Mouse (Mus musculus): ENCODE data around the gene Tmc8. TPM values are rescaled to one million over a fixed set of nuclear protein-coding genes. Genes with fewer than 3 reads are reported as not detected.

The Tmc8 gene
- total RNA-seq, 2 experiments from 2014 or later = 0.79 to 1.5 TPM

DNA sequence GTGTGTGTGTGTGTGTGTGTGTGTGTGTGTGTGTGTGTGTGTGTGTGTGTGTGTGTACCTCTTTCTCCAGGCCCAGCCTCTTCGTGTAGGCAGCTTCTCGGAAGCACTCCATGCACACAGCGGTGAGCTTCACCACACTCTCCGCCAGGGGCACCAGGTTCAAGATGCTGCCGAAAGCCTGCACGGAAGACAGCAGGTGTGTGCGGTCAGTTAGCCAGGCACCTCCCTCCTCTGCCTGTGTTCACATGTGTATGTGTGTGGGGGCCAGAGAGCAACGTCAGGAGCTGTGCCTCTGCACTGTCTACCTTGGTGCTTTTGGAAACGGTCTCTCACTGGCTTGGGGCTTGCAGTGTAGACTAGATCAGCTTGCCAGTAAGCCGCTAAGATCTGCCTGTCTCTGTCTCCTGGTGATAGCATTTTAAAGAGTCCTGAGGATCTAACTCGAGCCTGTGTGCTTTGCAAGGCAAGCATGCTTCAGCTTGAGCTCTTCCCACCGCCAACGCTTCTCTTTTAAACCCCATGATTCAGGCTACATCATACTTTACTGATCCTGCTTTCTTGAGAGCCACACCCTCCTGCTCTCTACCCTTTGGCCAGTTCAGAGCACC, 34.6 kb downstream of the Tmc8 start:
- intact Hi-C loops (cut with DNase I) = no loop called here
- no peak for DNase-seq (ENCODE audit: extremely low spot score in 1 of 2, low spot score in 2 of 2)

DNA sequence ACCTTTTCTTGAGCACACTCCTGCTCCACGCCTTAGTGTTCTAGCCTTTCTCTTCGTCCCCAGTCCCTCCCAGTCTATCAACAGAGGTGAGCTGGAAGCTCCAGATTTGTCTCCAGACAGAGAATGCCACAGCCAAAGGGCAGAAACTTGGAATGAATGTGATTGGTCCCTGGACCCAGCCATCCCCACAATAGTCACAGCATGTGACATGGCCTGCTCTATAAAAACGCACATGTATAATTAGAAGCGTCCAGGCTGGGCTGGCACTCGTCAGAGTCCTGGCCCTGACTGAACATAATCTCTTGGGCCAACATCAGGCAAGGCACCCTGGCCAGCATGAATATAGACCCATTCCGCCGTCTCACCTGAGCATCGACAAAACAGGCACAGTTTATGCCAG, 37.2 kb downstream of the Tmc8 start:
- no peak for DNase-seq (ENCODE audit: extremely low spot score in 1 of 2, low spot score in 2 of 2)
- intact Hi-C loops (cut with DNase I) = no loop called here

DNA sequence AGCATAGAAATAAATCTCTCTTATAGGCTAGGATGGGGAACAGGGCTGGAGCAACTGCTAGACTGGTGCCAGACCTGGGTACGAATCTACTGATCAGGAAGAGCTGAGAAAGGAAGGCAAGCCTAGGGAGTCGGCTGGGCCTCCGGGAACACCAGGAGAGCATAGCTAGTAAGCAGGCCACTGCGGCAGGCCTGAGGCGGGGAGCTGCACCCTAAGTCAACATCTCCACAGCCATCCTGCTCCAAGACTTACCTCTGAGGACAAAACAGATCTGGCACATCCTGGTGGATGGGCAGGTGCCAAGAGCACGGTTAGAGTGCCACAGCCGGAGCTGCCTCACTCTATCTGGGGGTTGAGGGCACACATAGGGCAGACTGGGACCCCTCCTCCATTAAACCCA, 38.3 kb downstream of the Tmc8 start:
- no peak for DNase-seq (ENCODE audit: extremely low spot score in 1 of 2, low spot score in 2 of 2)
- intact Hi-C loops (cut with DNase I) = loop anchor here (5.0 kb wide), 1 partner anchor 453 kb away; no protein-coding TSS in a partner anchor

DNA sequence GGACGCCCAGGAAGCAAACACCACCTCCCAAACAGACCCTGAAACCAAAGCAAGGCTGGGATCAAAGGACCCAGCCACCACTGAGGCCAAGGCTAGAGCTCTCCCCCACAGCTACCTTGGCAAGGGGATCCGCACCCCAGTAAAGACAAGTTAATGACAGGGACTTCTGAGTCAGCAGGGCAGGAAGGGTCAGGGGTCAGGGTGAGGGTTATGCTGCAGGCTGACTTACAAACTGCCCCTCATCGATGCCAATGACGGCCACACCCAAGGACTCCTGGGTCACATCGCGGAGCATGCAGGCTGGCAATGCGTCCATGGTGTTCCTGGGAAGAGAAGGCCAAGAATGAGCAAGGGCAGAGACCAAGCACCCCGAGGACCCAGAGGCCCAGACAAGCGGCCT, 40.0 kb downstream of the Tmc8 start:
- intact Hi-C loops (cut with DNase I) = loop anchor here (5.0 kb wide), 1 partner anchor 455 kb away; no protein-coding TSS in a partner anchor
- DNase-seq (ENCODE audit: extremely low spot score in 1 of 2, low spot score in 2 of 2) = no peak

DNA sequence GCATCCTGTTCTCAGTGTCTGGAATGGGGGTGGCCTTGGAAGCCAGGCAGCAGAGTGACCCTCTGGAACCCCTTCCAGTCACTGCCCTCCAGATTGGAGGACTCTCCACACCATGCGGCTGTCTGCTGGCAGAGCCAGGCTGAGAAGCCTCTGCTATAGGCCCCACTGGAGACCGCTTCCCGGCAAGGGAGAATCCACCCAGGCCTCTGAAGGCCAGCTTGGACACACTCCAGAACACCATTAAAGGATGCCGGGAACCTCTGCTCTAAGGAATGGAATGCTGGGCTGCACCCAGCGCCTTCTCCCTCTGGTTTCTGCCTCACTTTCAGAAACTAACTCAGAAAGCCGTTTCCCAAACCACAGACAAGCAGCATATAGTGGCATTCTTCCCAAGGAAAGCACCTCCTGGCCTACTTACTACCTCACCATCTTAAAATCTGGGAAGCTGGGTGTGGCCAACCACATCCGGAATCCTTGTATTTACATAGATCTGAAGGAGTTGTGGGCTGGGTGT, 40.9 kb downstream of the Tmc8 start:
- intact Hi-C loops (cut with DNase I) = loop anchor here (5.0 kb wide), 1 partner anchor 455 kb away; no protein-coding TSS in a partner anchor
- DNase-seq (ENCODE audit: extremely low spot score in 1 of 2, low spot score in 2 of 2) = peak in 1 of 2 experiments; percentile 64

DNA sequence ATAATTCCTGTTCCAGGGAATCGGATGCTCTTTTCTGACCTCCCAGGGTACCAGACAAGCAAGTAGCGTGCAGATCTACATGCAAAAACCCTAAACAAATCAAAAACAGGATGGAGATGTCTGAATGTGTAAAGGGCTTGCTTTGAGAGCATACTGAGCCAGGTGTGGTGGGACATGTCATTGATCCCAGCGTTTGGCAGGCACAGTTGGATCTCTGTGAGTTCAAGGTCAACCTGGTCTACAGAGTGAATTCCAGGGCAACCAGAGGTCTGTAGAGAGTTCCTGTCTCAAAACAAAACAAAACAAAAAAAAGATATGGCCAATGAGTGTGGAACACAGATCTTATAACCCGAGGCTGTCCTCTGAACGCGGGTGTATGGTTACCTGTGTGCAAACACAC, 41.5 kb downstream of the Tmc8 start:
- intact Hi-C loops (cut with DNase I) = loop anchor here (5.0 kb wide), 1 partner anchor 456 kb away; no protein-coding TSS in a partner anchor
- no peak for DNase-seq (ENCODE audit: extremely low spot score in 1 of 2, low spot score in 2 of 2)

DNA sequence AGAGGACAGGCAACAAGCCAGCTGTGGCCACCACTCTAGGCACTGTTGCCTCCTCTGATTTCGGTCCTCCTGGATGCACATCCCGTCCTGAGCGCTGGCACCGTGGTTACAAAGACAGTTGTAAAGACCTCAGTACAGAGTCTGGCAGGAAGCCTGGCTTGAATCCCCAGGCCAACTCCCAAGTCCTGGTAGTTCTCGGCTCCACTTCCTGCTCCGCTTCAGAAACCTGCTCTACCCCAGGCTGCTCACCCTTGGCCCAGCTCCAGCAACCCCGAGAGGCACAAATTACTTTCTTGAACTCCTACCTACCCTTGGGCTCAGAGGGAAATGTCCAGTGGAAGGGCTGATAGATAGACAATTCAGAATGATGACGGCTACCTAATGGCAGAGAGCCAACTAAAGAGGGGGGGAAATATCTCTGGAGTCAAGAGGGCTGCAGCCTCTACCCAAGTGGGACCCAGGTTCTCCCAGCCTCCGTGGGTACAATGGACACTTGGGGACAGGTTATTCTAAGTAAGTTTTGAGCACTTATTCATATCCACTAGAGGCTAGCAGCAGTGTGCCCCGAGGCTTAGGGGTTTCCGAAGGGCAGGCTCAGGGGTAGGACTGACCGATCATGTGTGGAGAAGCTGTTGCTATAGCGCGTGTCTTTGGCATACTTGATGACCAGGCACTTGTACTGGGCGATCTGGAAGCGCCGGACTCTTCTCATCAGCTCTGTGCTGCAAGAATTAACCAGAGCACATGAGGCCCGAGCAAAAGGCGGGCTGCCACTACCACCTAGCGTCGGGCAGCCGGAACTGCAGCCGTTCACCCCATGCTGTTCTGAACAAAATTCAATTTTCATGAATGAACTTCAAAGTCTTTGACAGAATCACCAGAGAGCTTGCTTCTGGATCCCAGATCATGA, 42.4 kb downstream of the Tmc8 start:
- intact Hi-C loops (cut with DNase I) = loop anchor here (2.0 to 5.0 kb wide), 3 partner anchors 116 to 457 kb away; no protein-coding TSS in a partner anchor

DNA sequence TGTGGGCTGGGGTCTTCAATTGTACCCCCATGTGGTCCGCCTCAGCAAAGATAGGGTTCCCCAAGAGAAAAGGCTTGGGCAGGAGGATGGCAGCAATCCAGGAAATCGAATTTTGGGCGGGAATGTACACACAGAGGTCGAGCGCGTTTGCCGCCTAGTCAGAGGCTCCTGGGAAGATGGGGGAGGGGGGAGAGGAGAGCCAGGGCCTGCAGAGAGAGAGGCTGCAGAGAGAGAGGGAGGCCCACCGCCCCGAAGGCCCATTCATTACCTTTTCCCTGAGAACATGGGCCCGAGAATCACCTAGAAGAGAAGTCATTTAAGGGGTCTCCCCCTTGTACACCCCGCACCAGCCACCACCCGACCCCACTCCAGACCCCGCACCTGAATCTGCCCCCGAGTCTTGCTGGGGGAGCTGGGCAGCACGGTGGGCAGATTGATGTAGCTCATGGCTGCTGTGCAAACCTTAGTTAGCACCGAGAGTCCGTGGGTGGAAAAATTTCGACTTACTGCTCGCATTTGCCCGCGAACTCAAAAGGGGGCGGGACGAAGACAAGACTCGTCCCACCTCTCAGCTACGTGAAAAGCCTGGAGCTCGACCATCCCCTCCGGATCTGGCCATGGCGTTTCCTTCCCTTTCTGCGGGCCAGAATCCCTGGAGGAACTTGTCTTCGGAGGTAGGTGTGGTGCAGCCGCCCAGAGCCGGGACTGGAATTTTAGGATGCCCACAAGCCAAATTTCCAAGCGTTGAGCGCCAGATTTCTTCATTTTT, 43.6 kb downstream of the Tmc8 start, which contains the start of the genes Afmid and Tk1:
Gene Afmid, plus strand, starts transcription at position 592 of the 769 bp plus-strand sequence.
Gene Tk1, minus strand, starts transcription at position 760 of the 769 bp plus-strand sequence.
- intact Hi-C loops (cut with DNase I) = loop anchor here (2.0 to 5.0 kb wide), 3 partner anchors 117 to 588 kb away; no protein-coding TSS in a partner anchor

More for the DNA sequence above, 42.4 kb downstream of the Tmc8 start:
- peak; percentile 76 to 81 for DNase-seq (ENCODE audit: extremely low spot score in 1 of 2, low spot score in 2 of 2)

DNA sequence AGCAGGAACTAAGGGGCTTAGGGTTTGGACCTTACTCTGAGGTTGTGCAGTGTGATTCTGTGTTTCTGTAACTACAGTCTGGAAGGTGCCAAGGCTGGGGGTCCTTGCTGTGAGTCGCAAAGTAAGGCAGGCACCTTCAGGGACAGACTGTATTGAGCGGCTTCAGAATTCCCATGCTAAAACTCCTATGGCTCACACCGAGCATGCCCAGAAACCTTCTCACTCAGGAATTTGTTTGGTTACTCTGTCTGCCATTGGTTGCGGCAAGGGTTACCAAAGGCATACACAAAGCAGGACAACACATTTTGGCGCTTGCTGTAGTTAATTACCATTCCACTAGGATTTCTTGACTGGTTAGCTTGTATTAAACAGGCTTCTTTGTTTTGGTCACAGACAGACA, 44.3 kb downstream of the Tmc8 start:
- intact Hi-C loops (cut with DNase I) = loop anchor here (5.0 kb wide), 1 partner anchor 589 kb away; no protein-coding TSS in a partner anchor
- no peak for DNase-seq (ENCODE audit: extremely low spot score in 1 of 2, low spot score in 2 of 2)

More for the DNA sequence above, 43.6 kb downstream of the Tmc8 start, which contains the start of the genes Afmid and Tk1:
- DNase-seq (ENCODE audit: extremely low spot score in 1 of 2, low spot score in 2 of 2) = peak in 1 of 2 experiments; percentile 82

DNA sequence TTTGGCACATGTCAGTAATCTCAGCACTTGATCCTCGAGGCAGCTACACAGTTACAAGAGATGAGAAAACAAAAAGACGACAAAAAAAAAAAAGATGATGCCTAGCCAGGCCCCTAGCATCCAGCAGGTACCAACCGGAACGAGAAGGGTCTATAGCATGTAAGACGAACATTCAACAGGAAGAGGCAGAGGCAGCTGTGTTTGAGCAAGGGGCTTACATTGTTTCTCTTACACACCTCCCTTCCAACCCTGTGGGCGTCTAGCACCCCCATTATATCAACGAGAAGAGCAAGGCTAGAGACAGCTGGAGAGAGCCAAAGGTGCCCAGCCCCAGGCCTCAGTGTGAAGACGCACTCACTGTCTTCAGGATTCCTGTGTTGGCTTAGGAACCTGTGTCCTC, 45.0 kb downstream of the Tmc8 start:
- intact Hi-C loops (cut with DNase I) = loop anchor here (5.0 kb wide), 1 partner anchor 590 kb away; no protein-coding TSS in a partner anchor
- DNase-seq (ENCODE audit: extremely low spot score in 1 of 2, low spot score in 2 of 2) = no peak

DNA sequence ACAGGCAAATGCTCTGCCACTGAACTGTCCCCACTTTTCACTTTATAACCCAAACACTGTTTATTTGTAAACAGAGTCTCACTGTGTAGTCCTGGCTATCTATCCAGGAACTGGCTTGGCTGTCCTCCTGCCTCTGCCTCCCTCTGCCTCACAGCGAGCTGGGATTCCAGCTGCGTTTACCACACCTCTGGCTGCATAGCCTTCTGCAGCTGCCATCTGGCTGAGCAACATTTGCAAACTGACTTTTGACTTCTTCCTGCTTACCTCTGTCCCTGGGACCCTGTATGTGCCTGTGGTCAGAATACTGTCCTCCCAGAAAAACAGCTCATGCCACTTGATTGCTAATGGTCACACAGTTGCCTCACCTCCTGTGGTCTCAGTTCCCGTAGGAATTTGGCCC, 45.5 kb downstream of the Tmc8 start:
- intact Hi-C loops (cut with DNase I) = loop anchor here (5.0 kb wide), 1 partner anchor 590 kb away; no protein-coding TSS in a partner anchor
- DNase-seq (ENCODE audit: extremely low spot score in 1 of 2, low spot score in 2 of 2) = no peak

DNA sequence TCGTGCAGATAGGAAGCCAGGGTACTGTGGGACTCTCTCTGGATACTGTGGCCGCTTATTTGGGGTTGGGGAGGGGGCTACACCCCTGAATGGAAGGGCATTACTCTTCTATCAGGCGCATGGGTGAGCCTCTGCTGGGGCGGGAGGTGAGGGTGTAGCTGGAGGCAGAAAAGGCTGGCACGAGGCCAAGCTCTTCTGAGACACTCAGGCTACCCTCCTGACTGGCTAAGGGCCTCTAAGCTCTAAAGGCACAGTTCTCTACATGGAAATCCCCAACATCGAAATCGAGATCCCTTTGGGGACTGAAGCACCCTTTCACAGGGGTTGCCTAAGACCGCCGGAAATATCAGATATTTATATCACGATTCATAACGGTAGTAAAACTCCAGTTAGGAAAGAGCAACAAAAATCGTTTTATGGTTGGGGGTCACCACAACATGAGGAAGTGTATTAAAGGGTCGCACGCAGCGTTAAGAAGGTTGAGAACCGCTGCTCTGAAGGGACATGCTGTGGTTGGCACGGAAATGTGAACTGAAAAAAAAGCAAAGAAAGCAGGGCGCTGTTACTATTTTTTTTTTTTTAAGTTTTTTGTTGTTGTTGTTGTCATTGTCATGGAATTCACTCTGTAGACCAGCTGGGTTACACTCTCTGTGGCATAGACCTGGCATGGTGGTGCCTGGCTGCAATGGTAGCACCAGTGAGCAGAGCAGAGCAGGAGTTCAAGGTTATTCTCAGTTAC, 46.4 kb downstream of the Tmc8 start:
- intact Hi-C loops (cut with DNase I) = loop anchor here (5.0 kb wide), 1 partner anchor 591 kb away; no protein-coding TSS in a partner anchor
- DNase-seq (ENCODE audit: extremely low spot score in 1 of 2, low spot score in 2 of 2) = no peak

DNA sequence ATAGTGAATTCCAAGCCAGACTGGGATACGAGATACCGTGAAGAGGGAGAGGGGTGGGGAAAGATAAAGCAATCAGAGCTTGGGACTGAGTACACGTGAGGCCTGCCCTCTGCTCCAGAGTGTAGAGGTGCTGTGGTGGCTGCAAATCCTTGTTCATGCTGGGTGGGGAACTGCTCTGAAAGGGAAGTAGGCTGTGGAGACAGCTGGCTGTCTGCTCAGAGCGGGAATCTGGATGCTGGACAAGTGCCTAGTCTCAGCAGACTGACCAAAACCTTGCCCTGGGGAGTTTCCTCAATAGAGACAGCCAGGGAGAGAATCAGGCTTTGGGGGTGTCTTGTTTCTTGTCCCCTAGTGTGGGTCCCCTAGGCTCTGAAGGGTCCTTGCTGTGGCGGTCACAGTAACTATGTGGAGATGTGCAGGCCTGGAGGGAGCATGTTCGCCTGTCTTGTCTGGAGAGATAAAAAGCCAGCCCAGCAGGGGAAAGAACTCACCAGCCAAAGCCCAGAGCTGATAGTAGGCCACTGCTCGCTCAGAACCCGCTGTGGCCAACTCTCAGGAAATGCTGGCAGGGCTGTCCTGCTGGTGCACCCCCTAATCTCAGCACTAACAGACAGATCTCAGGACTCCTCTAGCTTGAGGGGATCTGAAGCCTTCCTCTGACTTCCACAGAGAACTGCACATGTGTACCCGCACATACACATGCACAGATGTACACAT, 47.2 kb downstream of the Tmc8 start:
- intact Hi-C loops (cut with DNase I) = loop anchor here (5.0 kb wide), 1 partner anchor 592 kb away; no protein-coding TSS in a partner anchor
- DNase-seq (ENCODE audit: extremely low spot score in 1 of 2, low spot score in 2 of 2) = peak in 1 of 2 experiments; percentile 70

DNA sequence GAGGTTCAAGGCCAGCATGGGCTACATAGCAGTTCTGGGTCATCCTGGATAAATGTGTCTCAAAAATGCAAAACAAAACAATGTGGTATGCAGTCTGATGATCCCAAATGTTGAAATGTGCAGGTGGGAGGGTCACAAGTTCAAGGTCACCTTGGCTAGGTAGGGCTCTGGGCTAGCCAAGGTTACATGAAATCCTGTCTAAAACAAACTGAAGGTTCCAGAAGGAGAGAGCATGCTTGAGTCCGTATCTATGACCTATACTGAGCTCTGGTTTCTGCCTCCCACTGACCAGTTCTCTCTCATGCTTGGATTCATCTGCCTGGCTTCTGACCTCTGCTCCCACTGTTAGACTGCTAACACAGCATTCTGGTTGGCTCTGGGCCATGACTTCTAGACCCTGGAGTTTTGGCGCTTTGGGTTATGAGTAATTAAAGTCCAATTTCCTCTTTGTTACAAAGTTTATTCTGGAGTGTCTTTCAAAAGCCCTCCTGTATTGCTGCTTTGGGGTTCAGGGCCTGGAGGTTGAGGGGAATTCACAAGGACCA, 47.9 kb downstream of the Tmc8 start:
- intact Hi-C loops (cut with DNase I) = loop anchor here (5.0 kb wide), 1 partner anchor 592 kb away; no protein-coding TSS in a partner anchor
- no peak for DNase-seq (ENCODE audit: extremely low spot score in 1 of 2, low spot score in 2 of 2)

DNA sequence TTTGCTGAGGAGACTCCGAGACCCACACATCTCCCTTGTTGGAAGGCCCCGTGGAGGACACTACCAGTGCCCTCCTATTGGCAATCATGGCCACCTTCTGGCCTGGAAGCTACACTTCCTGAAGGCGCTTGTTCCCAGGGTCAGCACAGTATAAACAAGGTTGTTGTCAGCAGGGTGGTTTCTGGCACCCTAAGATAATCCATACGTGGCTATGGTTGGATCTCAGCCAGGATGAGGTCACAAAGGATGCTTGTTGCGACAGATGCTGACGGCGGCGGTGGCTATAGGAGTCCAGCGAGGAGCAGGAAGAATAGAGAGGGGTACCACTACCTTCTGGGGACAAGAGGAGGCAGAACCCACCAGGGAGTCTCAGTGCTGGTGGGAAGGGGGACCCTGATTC, 48.5 kb downstream of the Tmc8 start:
- DNase-seq (ENCODE audit: extremely low spot score in 1 of 2, low spot score in 2 of 2) = no peak
- intact Hi-C loops (cut with DNase I) = no loop called here

DNA sequence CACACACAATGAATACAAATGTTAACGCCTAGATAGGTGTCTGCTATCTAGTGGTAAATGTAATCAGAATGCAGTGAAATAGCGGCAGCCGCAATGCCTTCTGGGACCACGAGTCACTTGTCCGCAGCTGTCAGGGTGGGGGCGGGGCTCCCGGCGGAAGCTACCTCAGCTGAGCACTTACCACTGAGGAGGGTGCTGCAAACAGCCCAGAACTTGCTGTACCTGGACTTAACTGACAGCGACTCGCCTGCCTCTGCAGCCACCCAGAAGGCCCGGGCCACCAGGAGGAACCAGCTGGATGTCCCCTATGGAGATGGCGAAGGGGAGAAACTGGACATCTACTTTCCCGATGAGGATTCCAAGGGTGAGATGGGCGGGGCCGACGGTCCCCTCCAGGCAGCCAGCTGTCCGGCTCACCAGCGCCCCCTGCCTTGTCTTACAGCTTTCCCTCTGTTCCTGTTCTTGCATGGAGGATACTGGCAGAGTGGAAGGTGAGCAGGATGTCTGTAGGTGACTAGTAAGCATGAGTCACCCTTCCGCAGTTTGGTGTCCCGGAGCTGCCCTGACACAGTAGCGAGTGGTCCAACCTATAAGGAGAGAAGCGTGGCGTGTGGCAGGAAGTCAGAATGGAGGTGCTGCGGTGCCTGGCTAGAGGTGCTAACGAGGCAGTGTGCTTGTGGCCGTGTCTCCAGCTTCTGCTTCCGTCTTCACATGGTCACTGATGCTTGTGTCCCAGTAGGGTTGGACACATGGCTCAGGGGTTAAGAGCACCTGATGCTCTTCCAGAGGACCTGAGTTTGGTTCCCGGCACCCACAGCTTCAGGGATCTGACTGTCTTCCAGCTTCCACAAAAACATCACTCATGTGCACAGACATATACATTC, 50.5 kb downstream of the Tmc8 start:
- DNase-seq (ENCODE audit: extremely low spot score in 1 of 2, low spot score in 2 of 2) = peak in 1 of 2 experiments; percentile 86
- intact Hi-C loops (cut with DNase I) = no loop called here

Data from left cerebral cortex, postnatal 10 days (tissue).